Mouse (Mus musculus) retina, embryonic 14.5 days (tissue): ENCODE measurements around the gene Hyal3.
"Not testable (repeated sequence)": the region's sequence is repeated elsewhere in the genome, so short reads cannot be mapped to it uniquely, and the experiment has no call there.

Experiments used
- DNase-seq: peaks from one replicate; pipeline ENCODE4 v3.0.0-alpha.2; 2015; ENCODE audit warnings: low spot score

The Hyal3 gene

GRCm38 (mm10) chr9:107571534-107572326, 8.9 kb upstream of the Hyal3 start:
- DNase-seq: no peak

GRCm38 (mm10) chr9:107572327-107572662, 8.3 kb upstream of the Hyal3 start:
- no peak for DNase-seq

GRCm38 (mm10) chr9:107573774-107574173, 6.8 kb upstream of the Hyal3 start:
- not testable (repeated sequence) for DNase-seq

- no peak for DNase-seq
Measured at GRCm38 (mm10) chr9:107575579-107576356, 4.8 kb upstream of the Hyal3 start.

GRCm38 (mm10) chr9:107576357-107577107, 4.1 kb upstream of the Hyal3 start, which contains the start of gene Hyal1:
Gene Hyal1 (plus strand): TSS chr9:107576927.
- DNase-seq: peak; percentile 82

GRCm38 (mm10) chr9:107577871-107578270, 2.7 kb upstream of the Hyal3 start:
- no peak for DNase-seq

- no peak for DNase-seq
Measured at GRCm38 (mm10) chr9:107578587-107578986, 2.0 kb upstream of the Hyal3 start, which contains the start of gene Naa80. Gene Naa80 (plus strand): TSS chr9:107578887.

- no peak for DNase-seq
Measured at GRCm38 (mm10) chr9:107579023-107579900, 1.4 kb upstream of the Hyal3 start.

- no peak for DNase-seq
Measured at GRCm38 (mm10) chr9:107581584-107581983, 966 bp downstream of the Hyal3 start.

- DNase-seq: no peak
Measured at GRCm38 (mm10) chr9:107582509-107583062, 2.0 kb downstream of the Hyal3 start.

GRCm38 (mm10) chr9:107583174-107583573, 2.6 kb downstream of the Hyal3 start:
- DNase-seq: no peak

GRCm38 (mm10) chr9:107586504-107586903, 5.9 kb downstream of the Hyal3 start:
- DNase-seq: no peak

- peak; percentile 98 for DNase-seq
Measured at GRCm38 (mm10) chr9:107586974-107587832, 6.6 kb downstream of the Hyal3 start, which contains the start of gene Ifrd2. Gene Ifrd2 (plus strand): TSS chr9:107587642.

GRCm38 (mm10) chr9:107587833-107588639, 7.4 kb downstream of the Hyal3 start:
- DNase-seq: peak; percentile 62

- DNase-seq: no peak
Measured at GRCm38 (mm10) chr9:107590058-107590772, 9.6 kb downstream of the Hyal3 start.

- DNase-seq: no peak
Measured at GRCm38 (mm10) chr9:107590773-107591060, 10.1 kb downstream of the Hyal3 start.

GRCm38 (mm10) chr9:107593101-107593976, 12.7 kb downstream of the Hyal3 start:
- no peak for DNase-seq
